Mouse (Mus musculus) testis, adult 2 months (tissue): ENCODE measurements at regions not wholly inside any gene's neighbourhood (a gene's known extent, or its start where the extent isn't known, plus 50 kb on each side); places are given as distances from the start of the nearest gene placed in this dataset.

Experiments
- H3K27ac ChIP-seq: fragments of 200-500 bp; 2 replicates; pipeline ENCODE4 v1.5.1; 2012; ENCODE audit warnings: low read depth, low read length; ENCODE audit not compliant: control insufficient read depth, insufficient read depth
- H3K27me3 ChIP-seq: fragments of 200-500 bp; 2 replicates; pipeline ENCODE4 v1.6.1; 2012; ENCODE audit warnings: mild to moderate bottlenecking, low read length, moderate library complexity; ENCODE audit not compliant: control insufficient read depth, insufficient read depth
- H3K36me3 ChIP-seq: fragments of 200-500 bp; 2 replicates; pipeline ENCODE4 v1.6.1; 2012; ENCODE audit warnings: mild to moderate bottlenecking, low read length; ENCODE audit not compliant: control insufficient read depth, insufficient read depth
- H3K4me1 ChIP-seq: fragments of 200-500 bp; 2 replicates; pipeline ENCODE4 v1.6.1; 2012; ENCODE audit warnings: low read length; ENCODE audit not compliant: control insufficient read depth, insufficient read depth
- H3K4me3 ChIP-seq: fragments of 200-500 bp; 2 replicates; pipeline ENCODE4 v1.5.1; 2012; ENCODE audit warnings: low read depth, mild to moderate bottlenecking, low read length, moderate library complexity, mixed read lengths; ENCODE audit not compliant: control insufficient read depth
- CTCF ChIP-seq: fragments of 200-500 bp; IDR thresholded peaks from 2 replicates; pipeline ENCODE4 v1.5.1; 2012; ENCODE audit warnings: low read depth, mild to moderate bottlenecking, inconsistent platforms, low read length, moderate library complexity; ENCODE audit not compliant: control insufficient read depth, insufficient read depth, insufficient replicate concordance
- POLR2A ChIP-seq: fragments of 200-500 bp; IDR thresholded peaks from 2 replicates; pipeline ENCODE4 v1.6.1; 2012; ENCODE audit warnings: low read depth, mild to moderate bottlenecking, inconsistent platforms, low read length, moderate library complexity; ENCODE audit not compliant: control insufficient read depth

DNA sequence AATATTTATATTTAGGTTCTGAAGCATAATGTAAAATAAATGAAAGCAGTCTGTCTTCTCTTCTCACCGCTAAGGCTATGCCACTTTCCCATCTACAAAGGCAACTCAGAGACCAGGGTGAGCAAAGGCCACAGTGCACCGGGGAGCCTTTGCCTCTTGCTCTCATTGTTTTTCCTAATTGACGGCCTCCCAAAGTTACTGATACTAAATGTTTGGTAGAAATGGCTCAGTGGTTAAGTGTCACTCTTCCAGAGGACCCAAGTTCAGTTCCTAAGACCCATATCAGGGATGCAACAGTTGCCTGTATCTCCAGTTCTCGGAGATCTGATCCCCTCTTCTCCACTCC is 159.5 kb upstream of the Arl4c start:
- H3K4me3 ChIP-seq = no peak overlapping the region
- TF ChIP-seq POLR2A = no peak
- TF ChIP-seq CTCF = no peak
- H3K27me3 ChIP-seq = no peaks in the 10 kb centered on the region
- no peaks in the 10 kb centered on the region for H3K36me3 ChIP-seq
- H3K27ac ChIP-seq = no peak overlapping the region
- H3K4me1 ChIP-seq = no peaks in the 10 kb centered on the region

DNA sequence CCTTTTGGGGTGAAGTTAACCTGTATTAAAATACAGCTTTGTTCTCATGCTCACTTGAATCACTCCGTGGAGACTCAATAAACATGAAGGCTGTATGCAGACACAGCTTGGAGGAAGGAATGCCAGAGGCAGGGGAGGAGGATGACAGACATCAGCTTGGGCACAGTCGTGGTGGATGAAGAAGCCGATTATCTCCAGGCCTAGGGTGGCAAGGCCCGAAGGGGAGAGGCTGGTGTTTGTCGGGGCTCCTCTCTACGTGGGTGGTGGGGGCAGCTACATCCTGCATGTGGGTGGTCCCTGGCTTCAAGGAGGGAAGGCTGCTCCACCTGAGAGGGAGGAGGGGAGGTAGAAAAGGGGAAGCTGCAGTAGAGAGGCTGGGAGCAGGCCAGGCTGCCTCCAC is 163.4 kb upstream of the Arl4c start:
- no peak for TF ChIP-seq POLR2A
- no peak for TF ChIP-seq CTCF
- H3K27ac ChIP-seq = no peak overlapping the region
- H3K4me1 ChIP-seq = no peaks in the 10 kb centered on the region
- H3K36me3 ChIP-seq = no peaks in the 10 kb centered on the region
- H3K27me3 ChIP-seq = no peaks in the 10 kb centered on the region
- no peak overlapping the region for H3K4me3 ChIP-seq

DNA sequence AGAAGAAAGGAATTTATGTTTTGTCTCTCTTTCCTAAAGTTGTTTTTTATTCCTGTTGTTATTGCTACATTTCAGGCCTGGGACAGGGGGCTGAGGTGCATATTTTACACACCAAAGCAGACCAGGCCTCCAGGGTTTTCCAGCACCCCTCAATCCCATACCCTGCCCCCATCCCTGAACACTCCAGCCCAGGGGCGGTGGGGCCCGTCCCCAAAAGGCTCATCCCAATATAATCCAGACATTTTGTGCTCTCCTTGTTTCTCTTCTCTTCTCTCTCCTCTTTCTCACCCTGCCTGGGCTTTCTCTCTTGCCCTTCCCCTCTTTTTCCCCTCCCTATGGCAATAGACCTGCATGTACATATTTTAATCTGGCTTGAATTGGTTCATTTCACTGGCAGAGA is 164.6 kb upstream of the Arl4c start:
- Histone ChIP-seq H3K4me1 (no peaks in the 10 kb centered on the region), H3K27ac (no peak overlapping the region), H3K27me3 (no peaks in the 10 kb centered on the region), H3K36me3 (no peaks in the 10 kb centered on the region), H3K4me3 (no peak overlapping the region)
- TF ChIP-seq CTCF (no peak), POLR2A (no peak)

DNA sequence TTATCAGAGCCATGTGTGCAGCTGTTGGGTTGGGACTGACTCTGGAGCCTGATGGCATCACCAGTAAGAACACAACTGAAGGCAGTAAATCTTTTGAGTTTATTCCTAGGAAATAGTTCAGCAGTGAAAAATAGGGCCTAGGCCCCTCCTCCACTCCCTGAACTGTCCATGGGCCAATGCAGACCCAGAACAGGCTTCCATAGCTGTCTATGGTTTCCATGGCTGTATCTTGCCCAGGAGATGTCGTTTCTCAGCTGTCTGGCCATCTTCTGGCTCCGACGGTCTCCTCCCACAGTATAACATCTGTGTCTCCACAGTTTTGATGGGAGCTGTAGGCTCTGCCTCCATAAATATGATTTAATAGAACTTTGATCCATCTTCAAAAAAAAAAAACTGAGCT is 165.1 kb upstream of the Arl4c start:
- no peak overlapping the region for H3K4me3 ChIP-seq
- H3K36me3 ChIP-seq = no peaks in the 10 kb centered on the region
- no peaks in the 10 kb centered on the region for H3K27me3 ChIP-seq
- TF ChIP-seq POLR2A (no peak), CTCF (no peak)
- no peaks in the 10 kb centered on the region for H3K4me1 ChIP-seq
- H3K27ac ChIP-seq = no peak overlapping the region

- H3K4me3 ChIP-seq = no peak overlapping the region
- H3K27me3 ChIP-seq = no peaks in the 10 kb centered on the region
- no peaks in the 10 kb centered on the region for H3K36me3 ChIP-seq
- no peaks in the 10 kb centered on the region for H3K4me1 ChIP-seq
- no peak for TF ChIP-seq CTCF
- TF ChIP-seq POLR2A = no peak
- H3K27ac ChIP-seq = no peak overlapping the region
Observed at GRCm38 (mm10) chr1:88869885-88870284, 167.9 kb upstream of the Arl4c start.

DNA sequence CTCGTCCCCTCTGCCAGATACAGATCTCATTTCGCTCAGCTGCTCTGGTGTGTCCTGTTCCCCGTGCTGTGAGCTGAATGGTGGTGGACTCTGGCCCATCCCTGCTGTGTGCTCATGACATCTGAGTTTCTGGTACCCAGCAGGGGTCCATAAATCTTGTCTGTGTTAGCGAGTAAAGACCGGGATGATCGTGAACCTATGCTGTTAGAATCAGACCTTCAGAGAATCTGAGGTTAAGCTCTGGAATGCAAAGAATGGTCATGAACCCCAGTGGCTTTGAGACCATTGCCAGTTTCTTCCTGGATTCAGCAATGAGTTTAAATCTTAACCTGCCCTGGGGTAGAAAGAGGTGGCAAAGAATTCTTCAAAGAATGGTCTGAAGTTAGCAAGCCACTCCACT is 173.3 kb upstream of the Arl4c start:
- H3K36me3 ChIP-seq = no peaks in the 10 kb centered on the region
- no peak for TF ChIP-seq CTCF
- TF ChIP-seq POLR2A = no peak
- H3K4me1 ChIP-seq = no peaks in the 10 kb centered on the region
- H3K27ac ChIP-seq = no peak overlapping the region
- no peak overlapping the region for H3K4me3 ChIP-seq
- no peaks in the 10 kb centered on the region for H3K27me3 ChIP-seq

DNA sequence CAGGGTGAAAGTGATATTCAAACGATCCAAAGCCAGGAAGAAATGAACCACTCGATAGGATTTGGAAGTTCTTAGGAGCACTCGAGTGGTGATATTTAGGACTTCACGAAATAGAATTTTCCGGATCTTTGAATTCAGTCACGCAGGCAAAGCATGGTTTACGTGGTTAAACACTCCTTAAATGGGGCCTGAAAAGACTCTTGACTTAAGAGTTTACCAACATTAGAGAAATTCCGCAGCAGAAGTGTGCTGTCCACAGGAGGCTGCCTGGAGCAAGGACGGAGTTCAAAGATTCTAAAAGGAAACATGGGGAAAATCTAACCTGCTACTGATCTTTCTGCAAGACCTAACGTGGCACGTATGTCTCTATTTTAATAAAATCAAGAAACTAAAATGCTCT is 175.4 kb upstream of the Arl4c start:
- Histone ChIP-seq H3K27me3 (no peaks in the 10 kb centered on the region), H3K4me1 (no peaks in the 10 kb centered on the region), H3K27ac (no peak overlapping the region), H3K4me3 (no peak overlapping the region), H3K36me3 (no peaks in the 10 kb centered on the region)
- TF ChIP-seq POLR2A (no peak), CTCF (no peak)

GRCm38 (mm10) chr1:88878831-88879230 is 176.8 kb upstream of the Arl4c start:
- no peaks in the 10 kb centered on the region for H3K36me3 ChIP-seq
- TF ChIP-seq CTCF (no peak), POLR2A (no peak)
- no peak overlapping the region for H3K27ac ChIP-seq
- no peaks in the 10 kb centered on the region for H3K4me1 ChIP-seq
- H3K27me3 ChIP-seq = no peaks in the 10 kb centered on the region
- no peak overlapping the region for H3K4me3 ChIP-seq
